Mouse (Mus musculus) forebrain, embryonic 14.5 days (tissue): ENCODE data around the gene Coa5. TPM values are rescaled to one million over a fixed set of nuclear protein-coding genes. Genes with fewer than 3 reads are reported as not detected.

Experiments used
- ATAC-seq: fragments of 200-750 bp; cut with Nextera tagmentation; 2 replicates; pipeline ENCODE4 v1.8.0; 2017; ENCODE audit warnings: mild to moderate bottlenecking, moderate library complexity
- DNase-seq: peaks from one replicate; pipeline ENCODE4 v3.0.0-alpha.2; 2015; ENCODE audit warnings: low spot score
- H3K27ac ChIP-seq: fragments of 300-500 bp; sonication (generic); 2 replicates; pipeline ENCODE4 v1.5.1; 2014; ENCODE audit warnings: low read depth, mild to moderate bottlenecking, control low read depth, low read length, moderate library complexity
- H3K27me3 ChIP-seq: fragments of 300-500 bp; sonication (generic); replicated peaks from 2 replicates; pipeline ENCODE4 v1.6.1; 2014; ENCODE audit warnings: low read length, control low read depth, mixed read lengths; ENCODE audit not compliant: control insufficient read depth, insufficient read depth
- H3K36me3 ChIP-seq: fragments of 300-500 bp; sonication (generic); 2 replicates; pipeline ENCODE4 v1.6.1; 2014; ENCODE audit warnings: low read length, control low read depth; ENCODE audit not compliant: control insufficient read depth, insufficient read depth
- H3K4me1 ChIP-seq: fragments of 300-500 bp; sonication (generic); 2 replicates; pipeline ENCODE4 v1.6.1; 2014; ENCODE audit warnings: antibody characterized with exemption, low read length, control low read depth; ENCODE audit not compliant: control insufficient read depth, insufficient read depth
- H3K4me2 ChIP-seq: fragments of 300-500 bp; sonication (generic); 2 replicates; pipeline ENCODE4 v1.6.1; 2014; ENCODE audit warnings: mild to moderate bottlenecking, control low read depth, low read length
- H3K4me3 ChIP-seq: fragments of 300-500 bp; sonication (generic); 2 replicates; pipeline ENCODE4 v1.5.1; 2014; ENCODE audit warnings: low read depth, low read length, control low read depth
- H3K9ac ChIP-seq: fragments of 300-500 bp; sonication (generic); 2 replicates; pipeline ENCODE4 v1.6.1; 2014; ENCODE audit warnings: mild to moderate bottlenecking, low read length, control low read depth, moderate library complexity
- H3K9me3 ChIP-seq: fragments of 300-500 bp; sonication (generic); replicated peaks from 2 replicates; pipeline ENCODE4 v1.6.1; 2016; ENCODE audit warnings: low read length, control low read depth, mixed read lengths; ENCODE audit not compliant: control insufficient read depth
- WGBS: fragments of 180-500 bp; shearing (Covaris S2); extraction: QIAGEN DNeasy Blood & Tissue Kit; methylation state at CpG from one replicate; pipeline ENCODE4 v1.1.7; 2014; 5-methylcytosine and 5-hydroxymethylcytosine counted together
- polyA plus RNA-seq: library from polyadenylated mRNA; unstranded; fragments of >200 nt; fragmentation: Nextera tagmentation; extraction: Ambion mirVana; gene quantifications from 2 replicates; pipeline ENCODE4 v1.2.1, GENCODE M21; 2014

Coa5 gene
- 53.1 and 57.9 TPM in 2 replicates for polyA plus RNA-seq

DNA sequence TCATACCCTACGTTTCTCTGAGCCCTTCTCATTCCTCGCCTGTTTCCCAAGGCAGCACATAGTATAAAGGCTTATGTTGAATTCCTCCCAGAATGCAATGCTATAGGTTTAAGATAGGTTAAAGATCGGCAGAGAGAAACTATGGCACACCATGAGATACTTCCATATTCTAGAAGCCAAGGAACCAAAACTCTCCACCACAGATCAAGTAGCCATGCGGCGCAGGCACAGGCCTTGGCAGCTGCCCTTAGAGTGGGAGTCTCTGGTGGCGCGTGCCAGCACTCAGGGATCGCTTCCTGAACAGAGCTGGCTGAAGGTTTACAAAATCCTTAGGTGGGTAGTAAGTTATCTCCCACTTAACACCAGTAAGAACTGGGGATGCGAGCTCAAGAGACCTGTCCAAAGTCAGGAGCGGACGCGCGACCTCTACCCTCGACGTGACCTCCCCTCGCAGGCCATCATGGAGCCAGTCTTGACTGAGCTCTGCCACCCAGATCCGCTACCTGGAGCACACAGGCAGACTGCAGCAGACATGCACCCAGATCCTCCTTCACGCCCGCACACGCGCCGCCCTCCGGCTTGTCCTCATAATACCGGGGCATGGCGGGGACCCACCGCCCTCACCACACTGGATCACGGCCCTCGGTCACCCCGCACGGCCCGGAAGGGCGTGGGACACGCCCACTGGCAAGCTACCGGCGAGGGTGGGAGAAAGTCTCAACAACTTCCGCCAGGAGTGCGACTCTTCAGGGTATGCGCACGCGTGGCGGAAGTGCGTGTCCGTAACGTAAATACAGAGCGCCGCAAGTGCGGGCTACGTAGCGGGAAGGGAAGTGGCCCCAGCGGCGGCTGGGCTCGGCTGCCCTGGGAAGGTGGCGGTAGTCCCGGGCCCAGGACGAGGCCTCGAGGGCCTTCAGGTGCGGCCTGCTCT lies at the start of gene Coa5, which contains the start of gene Unc50:
Coa5 (minus strand) TSS at position 738 of the 931 bp plus-strand sequence.
Unc50 (plus strand) TSS at position 774 of the 931 bp plus-strand sequence.
- H3K4me1 ChIP-seq: peaks cover 13% of the 10 kb centered on the region
- H3K4me3 ChIP-seq: peak within 1 kb of the TSS; percentile 78
- no peaks in the 10 kb centered on the region for H3K27me3 ChIP-seq
- H3K9me3 ChIP-seq: no peaks in the 10 kb centered on the region; the same call in 1 of the 2 replicates
- peak within 1 kb of the TSS; percentile 89 for H3K4me2 ChIP-seq
- H3K36me3 ChIP-seq: peaks cover 44% of the 10 kb centered on the region
- ATAC-seq (peak; percentile 99), DNase-seq (peak; percentile 98)
- peak within 1 kb of the TSS; percentile 85 for H3K9ac ChIP-seq
- H3K27ac ChIP-seq: peak within 1 kb of the TSS; percentile 1; the same call in 1 of the 2 replicates
- 3% methylated on average over 57 of the region's 57 CpGs for WGBS

DNA sequence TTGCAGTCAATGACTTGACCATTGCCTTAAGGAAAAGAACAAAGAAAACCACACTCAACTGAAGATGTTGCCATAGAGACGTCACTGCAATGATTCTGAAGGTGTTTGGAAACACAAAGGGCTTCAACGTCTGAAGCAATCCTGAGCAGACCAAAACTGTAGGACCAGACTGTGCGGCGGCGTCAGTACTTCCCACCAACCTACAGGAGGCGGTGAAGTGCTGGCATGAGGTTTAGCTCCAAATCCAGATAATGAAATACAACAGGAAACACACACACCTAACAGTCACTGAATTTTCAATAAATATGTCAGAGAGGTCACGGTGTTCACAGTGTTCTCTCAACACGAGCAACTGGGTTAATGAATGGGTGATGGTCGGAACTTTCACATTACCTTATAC lies 49.2 kb upstream of the Coa5 start:
- 75% methylated on average over 9 of the region's 9 CpGs for WGBS
- DNase-seq: peak; percentile 8

DNA sequence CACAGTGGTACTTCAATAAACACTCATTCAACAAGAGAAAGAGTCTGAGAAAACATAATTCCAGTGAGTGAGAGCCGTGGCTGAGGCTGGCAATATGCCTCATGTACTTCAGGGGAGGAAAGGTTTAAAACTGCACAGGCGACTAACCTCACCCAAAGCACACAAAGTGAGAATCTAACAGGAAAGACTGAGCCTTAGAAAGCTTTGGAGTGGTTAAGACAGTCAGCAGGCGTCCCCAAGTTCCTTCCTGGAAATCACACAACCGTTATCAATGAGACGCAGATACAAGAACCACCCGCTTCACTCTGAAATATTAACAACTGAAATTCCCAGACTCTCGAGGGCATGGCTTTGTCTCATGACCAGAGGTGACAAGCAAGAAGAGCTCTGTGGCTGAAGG lies 48.5 kb upstream of the Coa5 start:
- no peak overlapping the region for H3K9ac ChIP-seq
- no peak overlapping the region for H3K4me3 ChIP-seq
- 82% methylated on average over 7 of the region's 7 CpGs for WGBS
- ATAC-seq (no peak), DNase-seq (no peak)
- no peaks in the 10 kb centered on the region for H3K36me3 ChIP-seq
- H3K4me1 ChIP-seq: no peaks in the 10 kb centered on the region
- H3K9me3 ChIP-seq: no peaks in the 10 kb centered on the region
- no peaks in the 10 kb centered on the region for H3K27me3 ChIP-seq
- no peak overlapping the region for H3K27ac ChIP-seq
- no peak overlapping the region for H3K4me2 ChIP-seq

More for the DNA sequence above, 49.2 kb upstream of the Coa5 start:
- ATAC-seq: no peak
- Histone ChIP-seq H3K4me1 (no peaks in the 10 kb centered on the region), H3K27ac (no peak overlapping the region), H3K4me3 (no peak overlapping the region), H3K9ac (no peak overlapping the region), H3K36me3 (no peaks in the 10 kb centered on the region), H3K9me3 (no peaks in the 10 kb centered on the region), H3K4me2 (no peak overlapping the region), H3K27me3 (no peaks in the 10 kb centered on the region)

DNA sequence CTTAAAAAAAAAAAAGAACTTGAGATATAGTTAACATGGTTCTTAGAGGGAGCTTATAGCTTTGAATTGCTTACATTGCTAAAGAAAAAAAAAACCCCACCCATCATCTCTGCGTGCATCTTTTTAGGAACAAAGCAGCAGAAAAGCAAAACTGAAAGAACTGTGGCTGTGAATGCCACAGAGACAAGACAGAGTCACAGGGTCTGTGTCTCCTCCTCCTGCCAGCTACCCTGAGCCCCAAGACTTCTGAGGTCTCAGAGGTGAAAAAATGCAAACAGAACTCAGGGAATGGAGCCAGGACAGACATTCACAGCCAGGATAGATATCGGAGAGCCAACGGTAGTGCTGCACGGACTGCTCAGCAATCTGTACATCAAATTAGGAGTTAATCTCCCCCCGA lies 48.0 kb upstream of the Coa5 start:
- Histone ChIP-seq H3K4me2 (no peak overlapping the region), H3K36me3 (no peaks in the 10 kb centered on the region), H3K9ac (no peak overlapping the region), H3K27ac (no peak overlapping the region), H3K4me1 (no peaks in the 10 kb centered on the region), H3K27me3 (no peaks in the 10 kb centered on the region), H3K4me3 (no peak overlapping the region), H3K9me3 (no peaks in the 10 kb centered on the region)
- DNase-seq: no peak
- 71% methylated on average over 5 of the region's 5 CpGs for WGBS
- ATAC-seq: no peak

DNA sequence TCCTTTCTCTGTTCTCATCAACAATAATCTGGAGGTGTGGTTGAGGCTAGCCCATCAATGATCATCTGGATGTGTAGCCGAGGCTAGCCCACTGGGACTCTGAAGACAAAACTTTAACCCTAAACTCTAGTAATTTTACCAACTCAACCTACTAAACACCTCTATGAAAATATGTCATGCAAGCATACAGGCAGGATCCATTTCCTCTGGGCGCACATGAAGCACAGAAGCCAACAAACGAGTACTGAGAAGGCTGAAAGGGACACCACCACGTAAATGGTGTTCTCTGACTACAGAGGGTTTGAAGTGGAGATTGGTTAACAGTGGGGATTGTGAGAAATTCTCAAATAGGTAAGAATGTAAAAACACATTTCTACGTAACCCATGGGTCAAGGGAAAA lies 47.3 kb upstream of the Coa5 start:
- no peak overlapping the region for H3K27ac ChIP-seq
- no peak overlapping the region for H3K4me3 ChIP-seq
- no peaks in the 10 kb centered on the region for H3K27me3 ChIP-seq
- no peaks in the 10 kb centered on the region for H3K4me1 ChIP-seq
- WGBS: 93% methylated on average over 5 of the region's 5 CpGs
- H3K9me3 ChIP-seq: no peaks in the 10 kb centered on the region
- H3K4me2 ChIP-seq: no peak overlapping the region
- ATAC-seq: no peak
- H3K9ac ChIP-seq: no peak overlapping the region
- DNase-seq: no peak
- no peaks in the 10 kb centered on the region for H3K36me3 ChIP-seq

DNA sequence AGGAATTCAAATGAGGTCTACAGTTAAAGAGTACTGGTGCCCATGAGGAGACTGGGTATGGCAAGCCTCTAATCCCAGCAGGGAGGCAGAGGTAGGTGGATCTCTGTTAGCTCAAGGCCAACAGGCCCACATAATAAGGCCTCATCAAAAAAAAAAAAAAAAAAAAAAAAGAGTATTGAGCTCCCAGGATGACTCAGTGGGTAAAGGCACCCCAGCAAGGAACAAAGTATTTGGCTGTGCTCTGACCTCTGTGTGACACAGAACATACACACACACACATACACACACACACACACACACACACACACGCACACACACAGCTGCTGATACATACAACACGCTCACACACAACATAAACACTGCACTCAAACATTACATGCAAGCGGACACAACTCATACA lies 45.4 kb upstream of the Coa5 start:
- Histone ChIP-seq H3K27me3 (no peaks in the 10 kb centered on the region), H3K4me2 (no peak overlapping the region), H3K27ac (no peak overlapping the region), H3K9ac (no peak overlapping the region), H3K4me3 (no peak overlapping the region), H3K9me3 (no peaks in the 10 kb centered on the region), H3K4me1 (no peaks in the 10 kb centered on the region), H3K36me3 (no peaks in the 10 kb centered on the region)
- ATAC-seq (no peak), DNase-seq (no peak)
- WGBS: 96% methylated on average over 3 of the region's 3 CpGs

DNA sequence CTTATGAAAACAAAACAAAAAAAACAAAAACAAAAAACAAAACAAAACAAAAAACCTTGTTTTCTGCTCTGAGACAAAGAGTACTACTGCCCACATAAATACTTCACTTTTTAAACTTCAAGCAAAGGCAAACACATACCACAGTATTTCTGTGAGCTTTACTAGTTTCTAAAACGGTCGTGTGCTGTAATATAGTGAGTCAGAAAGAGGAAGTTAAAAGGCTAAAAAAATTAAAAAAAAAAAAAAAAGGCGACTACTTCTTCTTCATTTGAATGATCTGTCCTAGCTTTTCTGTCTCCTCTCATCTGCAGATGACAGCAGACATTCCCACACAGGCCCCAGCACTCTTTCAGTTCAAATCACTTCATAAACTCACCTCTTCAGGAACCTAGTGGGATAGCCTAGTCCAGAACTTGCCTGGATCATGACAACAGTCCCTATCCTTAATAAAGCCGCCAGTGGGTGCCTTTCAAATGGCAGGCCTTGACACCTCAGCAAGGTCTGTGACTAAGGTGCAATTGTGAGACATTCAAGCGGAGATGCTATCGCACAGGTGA lies 44.8 kb upstream of the Coa5 start:
- DNase-seq: no peak
- H3K36me3 ChIP-seq: no peaks in the 10 kb centered on the region
- H3K4me1 ChIP-seq: no peaks in the 10 kb centered on the region
- WGBS: 89% methylated on average over 6 of the region's 6 CpGs
- no peaks in the 10 kb centered on the region for H3K9me3 ChIP-seq
- H3K4me2 ChIP-seq: no peak overlapping the region
- H3K4me3 ChIP-seq: no peak overlapping the region
- ATAC-seq: no peak
- H3K27ac ChIP-seq: no peak overlapping the region
- no peaks in the 10 kb centered on the region for H3K27me3 ChIP-seq
- H3K9ac ChIP-seq: no peak overlapping the region

DNA sequence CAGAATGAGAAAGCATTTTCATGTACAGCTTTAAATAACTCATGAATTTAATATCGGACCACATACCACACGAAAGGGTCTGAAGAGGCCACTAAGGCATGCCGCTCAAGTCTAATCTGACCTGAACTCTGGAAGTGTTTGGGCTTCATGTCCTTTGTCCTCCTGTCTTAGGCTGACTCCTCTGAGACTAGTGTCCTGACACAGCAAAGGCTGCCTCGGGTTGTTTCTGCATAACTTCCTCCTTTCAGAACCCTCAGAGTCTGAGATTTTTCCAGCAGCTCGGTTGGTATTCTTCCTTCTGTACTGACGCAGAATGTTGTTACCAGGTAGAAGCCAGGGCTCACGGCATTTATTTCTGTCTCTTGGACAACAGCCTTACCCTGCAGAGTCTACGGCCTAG lies 44.1 kb upstream of the Coa5 start:
- Histone ChIP-seq H3K4me2 (no peak overlapping the region), H3K9me3 (no peaks in the 10 kb centered on the region), H3K27me3 (no peaks in the 10 kb centered on the region), H3K4me3 (no peak overlapping the region), H3K27ac (no peak overlapping the region), H3K9ac (no peak overlapping the region), H3K36me3 (no peaks in the 10 kb centered on the region), H3K4me1 (no peaks in the 10 kb centered on the region)
- no peak for ATAC-seq
- WGBS: 86% methylated on average over 8 of the region's 8 CpGs
- DNase-seq: no peak

DNA sequence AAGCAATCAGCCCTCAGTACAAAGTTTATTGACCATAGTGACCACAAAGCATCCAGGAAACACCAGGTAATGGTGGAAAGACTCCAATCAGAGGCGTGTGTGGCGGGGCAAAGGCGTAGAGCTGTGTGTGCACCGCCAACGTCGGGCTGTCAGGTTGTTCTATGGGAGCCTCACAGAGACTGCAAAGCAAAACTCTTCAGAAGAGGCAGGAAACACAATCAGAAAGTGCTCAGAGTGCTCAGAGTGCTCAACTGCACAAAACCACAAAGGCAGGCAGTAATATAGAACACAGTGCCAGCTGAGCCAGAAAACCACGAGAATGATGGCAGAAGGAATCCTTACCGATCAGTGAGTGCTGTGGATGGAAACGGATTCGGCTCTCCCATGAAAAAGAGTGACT lies 43.3 kb upstream of the Coa5 start:
- Histone ChIP-seq H3K9me3 (no peaks in the 10 kb centered on the region), H3K9ac (no peak overlapping the region), H3K4me1 (no peaks in the 10 kb centered on the region), H3K27ac (no peak overlapping the region), H3K4me2 (no peak overlapping the region), H3K36me3 (no peaks in the 10 kb centered on the region), H3K27me3 (no peaks in the 10 kb centered on the region), H3K4me3 (no peak overlapping the region)
- WGBS: 88% methylated on average over 10 of the region's 10 CpGs
- ATAC-seq (no peak), DNase-seq (no peak)
